Mouse (Mus musculus): ENCODE measurements around the gene Cracr2b. TPM values are rescaled to one million over a fixed set of nuclear protein-coding genes. Genes with fewer than 3 reads are reported as not detected.

The Cracr2b gene
- polyA plus RNA-seq, 1 experiment from 2014 or later: 20.8 TPM

DNA sequence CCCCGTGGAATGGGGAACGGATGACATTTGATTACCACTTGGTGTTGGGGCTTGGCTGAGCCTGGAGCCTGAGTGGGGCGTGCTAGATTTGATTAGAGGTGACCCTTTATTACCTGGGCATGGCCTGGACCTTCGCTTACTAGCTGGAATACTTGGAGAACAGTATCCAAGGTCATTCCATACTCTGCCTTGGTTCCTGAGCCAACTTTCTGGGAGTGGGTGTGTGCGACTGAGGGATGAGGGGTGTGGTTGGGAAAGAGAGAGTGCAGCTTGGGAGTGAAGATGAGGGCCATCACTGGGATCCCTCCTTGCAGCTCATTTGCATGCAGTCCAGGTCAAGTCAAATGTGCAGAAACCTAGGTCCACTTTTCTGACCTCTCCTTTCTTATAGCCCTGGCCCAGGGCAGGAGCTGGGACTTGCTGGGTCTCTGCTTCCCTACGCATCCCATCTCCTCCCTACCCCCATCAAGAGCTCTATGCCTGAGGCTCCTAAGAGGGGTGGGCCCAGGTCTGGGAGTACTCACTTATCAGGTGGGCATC, 22.3 kb downstream of the Cracr2b start:
- Histone ChIP-seq H3K27ac (replicated peaks) (no peak overlapping the region), H3K9ac (ENCODE audit: low read length) (no peak overlapping the region), H3K9me3 (ENCODE audit: control insufficient read depth, low read length) (no peaks in the 10 kb centered on the region), H3K4me2 (replicated peaks; ENCODE audit: low read depth) (no peak overlapping the region), H3K4me1 (replicated peaks; ENCODE audit: control insufficient read depth, insufficient read depth) (peaks cover 5% of the 10 kb centered on the region), H3K4me3 (ENCODE audit: low read depth, low read length) (no peak overlapping the region), H3K27me3 (ENCODE audit: control insufficient read depth, insufficient read depth, low read length) (no peaks in the 10 kb centered on the region), H3K36me3 (ENCODE audit: control insufficient read depth, insufficient read depth, low read length) (no peaks in the 10 kb centered on the region)
- TF ChIP-seq CTCF (IDR thresholded peaks at IDR 0.05; ENCODE audit: low read depth): no peak
- no peak for TF ChIP-seq EP300 (optimal IDR thresholded peaks at IDR 0.05)
- 73% methylated on average over 6 of the region's 6 CpGs for WGBS
- DNase-seq (ENCODE audit: low spot score) (no peak), ATAC-seq (ENCODE audit: low FRiP score, low TSS enrichment) (no peak)

DNA sequence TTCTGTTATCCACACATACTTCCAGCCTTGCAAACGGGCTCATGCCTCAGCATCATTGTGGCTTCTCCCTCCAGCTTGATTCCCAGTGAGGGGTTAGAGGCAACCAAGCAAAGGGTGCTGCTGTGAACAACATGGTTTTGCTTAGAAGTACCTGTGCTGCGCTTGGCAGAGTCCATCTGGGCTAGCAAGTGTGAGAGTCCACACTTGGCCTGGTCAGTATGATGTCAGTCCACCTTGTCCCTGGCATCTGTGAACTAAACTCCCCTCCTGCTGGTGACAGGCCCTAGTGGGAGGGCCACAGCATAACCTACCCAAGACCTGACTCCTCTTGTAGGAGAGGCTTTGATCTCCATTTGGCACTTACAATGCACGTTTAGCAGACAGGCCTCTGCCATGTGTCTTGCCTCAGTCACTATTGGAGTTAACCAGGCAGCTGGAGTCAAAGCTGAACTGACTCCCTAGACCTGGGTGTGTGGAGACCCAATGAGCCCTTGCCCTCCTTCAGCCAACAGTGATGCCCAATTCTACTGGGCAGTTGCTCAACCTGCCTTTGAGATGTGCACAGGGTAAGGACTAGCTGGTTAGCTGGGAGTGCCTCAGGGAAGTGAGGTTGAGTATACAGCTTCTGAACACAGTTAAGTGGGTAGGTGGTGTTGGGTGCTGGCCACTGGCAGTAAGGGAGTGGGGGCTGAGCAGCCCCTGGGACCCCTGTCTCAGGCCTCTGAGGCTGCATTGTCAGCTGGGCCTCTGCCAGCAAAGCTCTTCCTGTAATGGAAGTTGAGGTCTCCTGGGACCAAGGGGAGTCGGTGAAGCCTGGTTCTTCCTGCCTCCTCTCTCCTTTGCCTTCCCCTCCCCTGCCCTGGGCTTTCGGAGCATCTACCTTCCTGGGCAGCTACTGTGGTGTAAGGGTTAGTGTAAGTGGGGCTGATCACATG, 23.6 kb downstream of the Cracr2b start:
- DNase-seq (ENCODE audit: low spot score): no peak
- ATAC-seq (ENCODE audit: low FRiP score, low TSS enrichment): no peak
- Histone ChIP-seq H3K27ac (replicated peaks) (no peak overlapping the region), H3K4me3 (ENCODE audit: low read depth, low read length) (no peak overlapping the region), H3K4me2 (replicated peaks; ENCODE audit: low read depth) (no peak overlapping the region), H3K9ac (ENCODE audit: low read length) (no peak overlapping the region), H3K4me1 (replicated peaks; ENCODE audit: control insufficient read depth, insufficient read depth) (peaks cover 5% of the 10 kb centered on the region; the same call in 1 of the 2 replicates), H3K27me3 (ENCODE audit: control insufficient read depth, insufficient read depth, low read length) (no peaks in the 10 kb centered on the region), H3K36me3 (ENCODE audit: control insufficient read depth, insufficient read depth, low read length) (no peaks in the 10 kb centered on the region), H3K9me3 (ENCODE audit: control insufficient read depth, low read length) (no peaks in the 10 kb centered on the region)
- TF ChIP-seq CTCF (IDR thresholded peaks at IDR 0.05; ENCODE audit: low read depth) (no peak), EP300 (optimal IDR thresholded peaks at IDR 0.05) (no peak)
- 78% methylated on average over 4 of the region's 5 CpGs for WGBS

DNA sequence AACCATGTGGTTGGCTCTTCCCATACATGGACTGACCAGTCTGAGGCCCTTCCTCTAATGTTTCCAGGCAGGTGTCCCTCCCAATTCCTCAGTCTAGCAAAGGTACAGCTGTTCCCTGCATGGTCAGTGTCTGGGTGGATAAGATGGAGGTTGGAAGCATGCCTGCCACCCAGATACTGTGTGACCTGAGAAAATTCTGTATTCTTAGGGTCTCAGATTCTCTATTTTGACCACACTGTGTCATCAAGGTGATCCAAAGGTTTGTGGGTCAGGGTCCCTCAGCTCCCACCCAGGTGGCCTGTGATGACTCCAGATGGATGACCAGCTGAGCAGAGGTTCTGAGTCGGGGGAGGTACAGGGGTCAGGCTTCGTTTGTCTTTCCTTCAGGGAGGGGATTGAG, 24.3 kb downstream of the Cracr2b start:
- no peaks in the 10 kb centered on the region for H3K27me3 ChIP-seq (ENCODE audit: control insufficient read depth, insufficient read depth, low read length)
- DNase-seq (ENCODE audit: low spot score) (no peak), ATAC-seq (ENCODE audit: low FRiP score, low TSS enrichment) (no peak)
- no peak overlapping the region for H3K9ac ChIP-seq (ENCODE audit: low read length)
- WGBS: 54% methylated on average over 2 of the region's 2 CpGs
- no peak overlapping the region for H3K27ac ChIP-seq (replicated peaks)
- H3K36me3 ChIP-seq (ENCODE audit: control insufficient read depth, insufficient read depth, low read length): no peaks in the 10 kb centered on the region
- H3K9me3 ChIP-seq (ENCODE audit: control insufficient read depth, low read length): no peaks in the 10 kb centered on the region
- no peak overlapping the region for H3K4me2 ChIP-seq (replicated peaks; ENCODE audit: low read depth)
- TF ChIP-seq EP300 (optimal IDR thresholded peaks at IDR 0.05): no peak
- TF ChIP-seq CTCF (IDR thresholded peaks at IDR 0.05; ENCODE audit: low read depth): no peak
- H3K4me1 ChIP-seq (replicated peaks; ENCODE audit: control insufficient read depth, insufficient read depth): peaks cover 5% of the 10 kb centered on the region; the same call in 1 of the 2 replicates
- H3K4me3 ChIP-seq (ENCODE audit: low read depth, low read length): no peak overlapping the region

DNA sequence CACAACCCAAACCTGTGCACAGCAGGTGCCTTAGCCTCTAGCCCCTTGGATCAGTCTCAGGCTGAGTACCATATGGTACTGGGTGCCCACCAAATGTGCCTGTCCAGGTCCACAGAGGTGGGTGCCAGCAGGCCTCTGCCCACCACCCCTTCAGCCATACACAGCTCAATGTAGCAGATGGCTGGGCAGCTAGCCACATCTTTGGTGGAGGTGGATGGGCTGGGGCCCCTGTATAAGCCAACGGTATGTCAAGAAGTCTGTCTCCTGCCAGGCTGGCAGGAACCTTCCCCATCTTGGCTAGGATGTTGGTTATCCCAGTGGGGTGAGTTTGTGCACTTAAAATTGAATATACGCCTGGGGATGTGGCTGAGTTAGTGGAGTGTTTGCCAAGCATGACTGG, 24.7 kb downstream of the Cracr2b start:
- no peak overlapping the region for H3K27ac ChIP-seq (replicated peaks)
- ATAC-seq (ENCODE audit: low FRiP score, low TSS enrichment): no peak
- 84% methylated on average over 2 of the region's 2 CpGs for WGBS
- no peak overlapping the region for H3K9ac ChIP-seq (ENCODE audit: low read length)
- H3K4me2 ChIP-seq (replicated peaks; ENCODE audit: low read depth): no peak overlapping the region
- H3K27me3 ChIP-seq (ENCODE audit: control insufficient read depth, insufficient read depth, low read length): no peaks in the 10 kb centered on the region
- no peaks in the 10 kb centered on the region for H3K9me3 ChIP-seq (ENCODE audit: control insufficient read depth, low read length)
- DNase-seq (ENCODE audit: low spot score): no peak
- no peaks in the 10 kb centered on the region for H3K36me3 ChIP-seq (ENCODE audit: control insufficient read depth, insufficient read depth, low read length)
- TF ChIP-seq CTCF (IDR thresholded peaks at IDR 0.05; ENCODE audit: low read depth) (no peak), EP300 (optimal IDR thresholded peaks at IDR 0.05) (no peak)
- no peak overlapping the region for H3K4me3 ChIP-seq (ENCODE audit: low read depth, low read length)
- peaks cover 5% of the 10 kb centered on the region; the same call in 1 of the 2 replicates for H3K4me1 ChIP-seq (replicated peaks; ENCODE audit: control insufficient read depth, insufficient read depth)

DNA sequence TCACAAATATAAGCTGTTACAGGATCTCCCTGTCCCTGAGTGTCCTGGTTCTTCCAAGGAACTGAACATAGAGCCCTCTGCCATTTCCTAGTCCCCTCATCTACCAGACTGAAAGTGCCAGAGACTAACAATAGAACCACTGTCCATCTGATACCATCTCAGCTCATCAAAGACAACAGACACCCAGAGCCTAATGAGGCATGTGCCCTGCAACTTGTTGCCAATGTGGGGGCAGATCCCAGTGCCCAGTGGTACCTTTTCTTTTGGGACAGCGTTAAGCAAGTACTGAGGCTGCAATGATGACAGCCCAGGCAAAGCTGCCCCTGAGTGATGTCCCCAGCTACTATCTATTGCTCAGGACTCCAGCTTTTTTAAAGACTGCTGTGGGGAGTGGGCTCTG, 25.3 kb downstream of the Cracr2b start:
- ATAC-seq (ENCODE audit: low FRiP score, low TSS enrichment) (no peak), DNase-seq (ENCODE audit: low spot score) (no peak)
- Histone ChIP-seq H3K4me2 (replicated peaks; ENCODE audit: low read depth) (no peak overlapping the region), H3K9me3 (ENCODE audit: control insufficient read depth, low read length) (no peaks in the 10 kb centered on the region), H3K4me3 (ENCODE audit: low read depth, low read length) (no peak overlapping the region), H3K27me3 (ENCODE audit: control insufficient read depth, insufficient read depth, low read length) (no peaks in the 10 kb centered on the region), H3K9ac (ENCODE audit: low read length) (no peak overlapping the region), H3K36me3 (ENCODE audit: control insufficient read depth, insufficient read depth, low read length) (no peaks in the 10 kb centered on the region), H3K4me1 (replicated peaks; ENCODE audit: control insufficient read depth, insufficient read depth) (peaks cover 5% of the 10 kb centered on the region; the same call in 1 of the 2 replicates), H3K27ac (replicated peaks) (no peak overlapping the region)
- 90% methylated on average over 1 of the region's 1 CpGs for WGBS
- no peak for TF ChIP-seq EP300 (optimal IDR thresholded peaks at IDR 0.05)
- TF ChIP-seq CTCF (IDR thresholded peaks at IDR 0.05; ENCODE audit: low read depth): no peak

DNA sequence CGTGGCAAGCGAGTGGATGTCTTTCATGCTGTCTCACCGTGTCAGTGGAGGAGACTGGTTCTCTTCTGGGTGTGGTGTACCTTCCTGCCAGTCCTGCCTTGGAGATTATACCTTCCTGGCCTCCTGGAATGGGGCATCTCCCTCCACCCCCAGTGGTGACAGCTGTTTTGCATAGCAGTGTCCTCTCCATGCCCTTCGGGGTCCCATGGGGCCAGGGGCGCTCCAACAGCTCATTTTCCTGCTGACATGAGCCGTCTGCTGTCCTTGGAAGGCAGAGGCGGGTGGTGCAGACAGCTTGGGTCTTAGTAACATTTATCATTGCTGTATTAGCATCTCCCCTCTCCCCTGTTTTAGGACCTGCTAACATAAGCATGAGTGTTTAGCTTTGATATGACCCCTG, 26.2 kb downstream of the Cracr2b start:
- Histone ChIP-seq H3K36me3 (ENCODE audit: control insufficient read depth, insufficient read depth, low read length) (no peaks in the 10 kb centered on the region; the same call in none of the 2 replicates), H3K4me2 (replicated peaks; ENCODE audit: low read depth) (no peak overlapping the region), H3K9me3 (ENCODE audit: control insufficient read depth, low read length) (no peaks in the 10 kb centered on the region), H3K27me3 (ENCODE audit: control insufficient read depth, insufficient read depth, low read length) (no peaks in the 10 kb centered on the region), H3K4me3 (ENCODE audit: low read depth, low read length) (no peak overlapping the region), H3K9ac (ENCODE audit: low read length) (no peak overlapping the region), H3K27ac (replicated peaks) (no peak overlapping the region), H3K4me1 (replicated peaks; ENCODE audit: control insufficient read depth, insufficient read depth) (peaks cover under 1% of the 10 kb centered on the region; the same call in 1 of the 2 replicates)
- no peak for ATAC-seq (ENCODE audit: low FRiP score, low TSS enrichment)
- 79% methylated on average over 7 of the region's 7 CpGs for WGBS
- no peak for TF ChIP-seq EP300 (optimal IDR thresholded peaks at IDR 0.05)
- no peak for TF ChIP-seq CTCF (IDR thresholded peaks at IDR 0.05; ENCODE audit: low read depth)
- DNase-seq (ENCODE audit: low spot score): no peak
